Mouse (Mus musculus) heart, postnatal 0 days (tissue): ENCODE measurements around the gene Agl. TPM values are rescaled to one million over a fixed set of nuclear protein-coding genes. Genes with fewer than 3 reads are reported as not detected.
A peak's percentile ranks its signal among the peaks of the same experiment; 100 is the strongest.

Source experiments
- ATAC-seq: fragments of 200-750 bp; cut with Nextera tagmentation; 2 replicates; pipeline ENCODE4 v1.8.0; 2017; ENCODE audit warnings: low read depth, moderate number of reproducible peaks, moderate library complexity; ENCODE audit not compliant: insufficient read depth
- DNase-seq: peaks from one replicate; pipeline ENCODE4 v3.0.0-alpha.2; 2016; ENCODE audit warnings: low spot score
- H3K27ac ChIP-seq: fragments of 300-500 bp; sonication (generic); 2 replicates; pipeline ENCODE4 v1.5.1; 2014; ENCODE audit warnings: low read depth, mild to moderate bottlenecking
- H3K27me3 ChIP-seq: fragments of 300-500 bp; sonication (generic); 2 replicates; pipeline ENCODE4 v1.6.1; 2014; ENCODE audit warnings: low read length, mixed read lengths; ENCODE audit not compliant: control insufficient read depth, insufficient read depth
- H3K36me3 ChIP-seq: fragments of 300-500 bp; sonication (generic); replicated peaks from 2 replicates; pipeline ENCODE4 v1.6.1; 2014; ENCODE audit warnings: low read length, mixed read lengths; ENCODE audit not compliant: control insufficient read depth, insufficient read depth
- H3K4me1 ChIP-seq: fragments of 300-500 bp; sonication (generic); 2 replicates; pipeline ENCODE4 v1.6.1; 2014; ENCODE audit warnings: antibody characterized with exemption; ENCODE audit not compliant: control insufficient read depth, insufficient read depth
- H3K4me2 ChIP-seq: fragments of 300-500 bp; sonication (generic); 2 replicates; pipeline ENCODE4 v1.6.1; 2014; ENCODE audit warnings: low read depth, mild to moderate bottlenecking, low read length, moderate library complexity
- H3K4me3 ChIP-seq: fragments of 300-500 bp; sonication (generic); 2 replicates; pipeline ENCODE4 v1.5.1; 2014; ENCODE audit warnings: low read depth, low read length
- H3K9ac ChIP-seq: fragments of 300-500 bp; sonication (generic); replicated peaks from 2 replicates; pipeline ENCODE4 v1.6.1; 2014; ENCODE audit warnings: low read depth, low read length, mixed read lengths
- H3K9me3 ChIP-seq: fragments of 300-500 bp; sonication (generic); replicated peaks from 2 replicates; pipeline ENCODE4 v1.6.1; 2016; ENCODE audit warnings: low read length; ENCODE audit not compliant: control insufficient read depth
- CTCF ChIP-seq: IDR thresholded peaks from 2 replicates; pipeline ENCODE4 v1.5.1; 2016; ENCODE audit warnings: antibody characterized with exemption, control low read depth, low read depth
- EP300 ChIP-seq: IDR thresholded peaks from 2 replicates; pipeline ENCODE4 v1.6.1; 2016; ENCODE audit warnings: antibody characterized with exemption, low read depth
- WGBS: fragments of 180-500 bp; shearing (Covaris S2); extraction: QIAGEN DNeasy Blood & Tissue Kit; methylation state at CpG from one replicate; pipeline ENCODE4 v1.1.7; 2014; 5-methylcytosine and 5-hydroxymethylcytosine counted together
- polyA plus RNA-seq: library from polyadenylated mRNA; unstranded; fragments of >200 nt; fragmentation: Nextera tagmentation; extraction: Ambion mirVana; gene quantifications from 2 replicates; pipeline ENCODE4 v1.2.1, GENCODE M21; 2015
- total RNA-seq: library from RNA; depleted of rRNA; stranded (reverse); fragments of >200 nt; gene quantifications from 2 replicates; pipeline ENCODE4 v1.2.3, GENCODE M21; 2014; ENCODE audit warnings: low replicate concordance; rRNA removed

Agl gene
- total RNA-seq (241 and 242 TPM in 2 replicates), polyA plus RNA-seq (69.0 and 75.0 TPM in 2 replicates)

- H3K36me3 ChIP-seq: peaks cover 6% of the 10 kb centered on the region; the same call in 1 of the 2 replicates
- peak; percentile 96 for DNase-seq
- peak; percentile 95 for ATAC-seq
- peak within 1 kb of the TSS; percentile 98 for H3K27ac ChIP-seq
- H3K27me3 ChIP-seq: no peaks in the 10 kb centered on the region
- peak within 1 kb of the TSS; percentile 84 for H3K9ac ChIP-seq
- peak within 1 kb of the TSS; percentile 67 for H3K4me3 ChIP-seq
- under 1% methylated on average over 57 of the region's 57 CpGs for WGBS
- no peaks in the 10 kb centered on the region for H3K9me3 ChIP-seq
- peak within 1 kb of the TSS; percentile 76 for H3K4me2 ChIP-seq
- TF ChIP-seq CTCF: no peak
- no peak; the same call in 1 of the 2 replicates for TF ChIP-seq EP300
- peaks cover 28% of the 10 kb centered on the region for H3K4me1 ChIP-seq
Measured at GRCm38 (mm10) chr3:116807811-116808506, at the start of gene Agl. Agl (minus strand) TSS chr3:116808166.

GRCm38 (mm10) chr3:116857611-116858010, 49.6 kb upstream of the Agl start:
- Histone ChIP-seq H3K36me3 (no peaks in the 10 kb centered on the region), H3K4me1 (peaks cover 3% of the 10 kb centered on the region; the same call in 1 of the 2 replicates), H3K4me3 (no peak overlapping the region), H3K9me3 (no peaks in the 10 kb centered on the region), H3K9ac (no peak overlapping the region), H3K27ac (no peak overlapping the region), H3K4me2 (no peak overlapping the region), H3K27me3 (no peaks in the 10 kb centered on the region)
- no peak for TF ChIP-seq CTCF
- TF ChIP-seq EP300: no peak
- no peak for DNase-seq
- WGBS: 71% methylated on average over 6 of the region's 6 CpGs
- ATAC-seq: no peak

- TF ChIP-seq EP300 (no peak), CTCF (no peak)
- 77% methylated on average over 3 of the region's 3 CpGs for WGBS
Measured at GRCm38 (mm10) chr3:116852421-116852820, 44.5 kb upstream of the Agl start.

GRCm38 (mm10) chr3:116850376-116850775, 42.4 kb upstream of the Agl start:
- Histone ChIP-seq H3K27ac (no peak overlapping the region), H3K9ac (no peak overlapping the region), H3K27me3 (no peaks in the 10 kb centered on the region), H3K36me3 (no peaks in the 10 kb centered on the region), H3K9me3 (no peaks in the 10 kb centered on the region), H3K4me3 (no peak overlapping the region), H3K4me2 (no peak overlapping the region), H3K4me1 (no peaks in the 10 kb centered on the region)
- 80% methylated on average over 1 of the region's 1 CpGs for WGBS
- ATAC-seq (no peak), DNase-seq (no peak)
- TF ChIP-seq CTCF: no peak
- no peak for TF ChIP-seq EP300

More at GRCm38 (mm10) chr3:116852421-116852820, 44.5 kb upstream of the Agl start:
- DNase-seq: no peak
- Histone ChIP-seq H3K4me2 (no peak overlapping the region), H3K27me3 (no peaks in the 10 kb centered on the region), H3K9ac (no peak overlapping the region), H3K36me3 (no peaks in the 10 kb centered on the region), H3K9me3 (no peaks in the 10 kb centered on the region), H3K4me1 (no peaks in the 10 kb centered on the region), H3K4me3 (no peak overlapping the region), H3K27ac (no peak overlapping the region)
- no peak for ATAC-seq

- Histone ChIP-seq H3K9me3 (no peaks in the 10 kb centered on the region), H3K4me3 (no peak overlapping the region), H3K27ac (no peak overlapping the region), H3K27me3 (no peaks in the 10 kb centered on the region), H3K4me1 (no peaks in the 10 kb centered on the region), H3K4me2 (no peak overlapping the region), H3K9ac (no peak overlapping the region), H3K36me3 (no peaks in the 10 kb centered on the region)
- no peak for TF ChIP-seq CTCF
- TF ChIP-seq EP300: no peak
- WGBS: 69% methylated on average over 4 of the region's 4 CpGs
- ATAC-seq: no peak
- no peak for DNase-seq
Measured at GRCm38 (mm10) chr3:116848936-116849335, 41.0 kb upstream of the Agl start.
